Mouse (Mus musculus): ENCODE results near the gene Lrrc43.
A peak's percentile ranks its signal among the peaks of the same experiment; 100 is the strongest.
"Not testable (repeated sequence)": the region's sequence is repeated elsewhere in the genome, so short reads cannot be mapped to it uniquely, and the experiment has no call there.

Gene Lrrc43

DNA sequence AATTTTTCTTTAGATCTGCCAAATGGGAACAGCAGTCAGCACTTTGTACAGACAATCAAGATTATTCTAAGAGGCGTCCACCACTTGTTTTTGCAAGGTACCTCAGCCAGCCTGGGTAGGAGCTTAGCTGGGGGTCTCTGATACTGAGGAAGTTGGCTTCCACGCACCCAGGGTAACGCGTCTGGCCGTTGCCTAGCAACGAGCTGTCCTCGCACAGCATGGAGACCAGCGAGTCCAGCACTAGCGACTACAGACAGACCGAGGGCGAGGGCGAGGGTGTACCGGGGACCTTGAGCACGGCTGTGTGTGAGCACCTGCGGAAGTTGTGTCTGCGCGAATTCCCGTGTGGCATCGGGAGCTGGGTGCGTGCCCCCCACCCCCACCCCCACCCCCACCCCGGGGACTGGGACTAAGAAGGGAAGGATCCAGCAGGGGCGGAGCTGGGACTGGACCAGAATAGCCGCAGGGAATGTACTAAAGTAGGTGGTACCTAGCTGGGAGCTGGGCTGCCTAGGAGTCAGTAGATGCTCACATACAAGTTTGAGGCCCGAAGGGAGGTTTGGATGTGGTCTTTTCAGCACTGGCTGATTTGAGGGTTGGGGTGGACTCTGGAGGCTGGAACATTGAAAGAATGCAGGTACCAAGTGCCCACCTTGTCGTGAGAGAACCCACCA lies at the start of gene Lrrc43, which contains the start of gene Il31:
Lrrc43 (plus strand) TSS at position 194 of the 674 bp plus-strand sequence.
Il31 (minus strand) TSS at position 378 of the 674 bp plus-strand sequence.
- no peak for DNase-seq (ENCODE audit: low spot score in 2 of 2)

DNA sequence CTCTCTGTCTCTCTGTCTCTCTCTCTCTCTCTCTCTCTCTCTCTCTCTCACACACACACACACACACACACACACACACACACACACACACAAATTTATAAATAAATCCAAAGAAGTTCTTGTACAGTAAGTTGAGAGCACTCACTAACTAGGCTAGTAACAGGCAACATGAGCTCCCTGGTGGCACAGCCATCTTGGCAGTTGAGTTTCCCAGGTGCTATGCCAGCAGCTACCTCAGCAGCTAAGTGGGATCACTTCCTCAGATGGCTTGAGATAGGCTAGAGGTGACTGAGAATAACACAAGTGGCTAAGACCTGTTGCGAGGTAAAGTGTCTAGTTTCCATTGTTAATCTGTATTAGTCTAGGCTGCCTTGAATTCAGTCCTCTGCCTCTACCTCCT lies 49.8 kb upstream of the Lrrc43 start:
- no peak for DNase-seq (ENCODE audit: low spot score in 2 of 2)

DNA sequence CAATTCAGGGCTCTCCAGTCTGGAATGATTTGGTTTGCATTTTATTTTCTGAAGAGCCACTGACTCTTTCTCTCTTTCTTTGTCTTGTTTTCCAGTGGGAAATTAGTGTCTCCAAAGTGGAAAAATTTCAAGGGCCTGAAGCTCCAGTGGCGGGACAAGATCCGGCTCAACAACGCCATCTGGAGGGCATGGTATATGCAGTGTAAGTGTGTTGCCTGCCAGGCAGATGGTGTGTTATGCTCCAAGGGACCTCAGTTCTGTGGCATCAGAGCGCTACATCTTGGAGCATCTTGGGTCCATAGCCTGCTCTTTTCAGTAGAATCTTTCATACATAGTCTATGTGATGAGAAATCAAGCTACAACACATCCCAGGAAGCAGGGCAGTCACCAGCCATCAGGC lies 49.2 kb upstream of the Lrrc43 start:
- DNase-seq (ENCODE audit: low spot score in 2 of 2): no peak

DNA sequence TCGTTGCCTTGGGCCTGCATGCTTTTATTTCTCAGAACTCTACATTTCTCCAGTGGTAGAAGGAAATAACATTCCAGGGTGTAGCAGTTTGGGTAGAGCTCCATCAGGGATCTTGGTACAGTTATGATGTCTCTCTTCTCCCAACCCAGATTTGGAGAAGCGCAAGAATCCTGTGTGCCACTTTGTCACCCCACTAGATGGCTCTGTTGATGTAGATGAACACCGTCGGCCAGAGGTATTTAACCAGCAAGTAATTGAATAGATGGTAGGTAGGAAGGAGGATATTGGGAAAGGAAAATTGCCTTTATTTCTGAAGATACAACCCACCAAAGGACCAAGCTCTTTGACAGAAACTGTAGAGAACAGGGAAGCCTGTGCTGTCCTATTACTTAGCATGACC lies 48.4 kb upstream of the Lrrc43 start:
- no peak for DNase-seq (ENCODE audit: low spot score in 2 of 2)

DNA sequence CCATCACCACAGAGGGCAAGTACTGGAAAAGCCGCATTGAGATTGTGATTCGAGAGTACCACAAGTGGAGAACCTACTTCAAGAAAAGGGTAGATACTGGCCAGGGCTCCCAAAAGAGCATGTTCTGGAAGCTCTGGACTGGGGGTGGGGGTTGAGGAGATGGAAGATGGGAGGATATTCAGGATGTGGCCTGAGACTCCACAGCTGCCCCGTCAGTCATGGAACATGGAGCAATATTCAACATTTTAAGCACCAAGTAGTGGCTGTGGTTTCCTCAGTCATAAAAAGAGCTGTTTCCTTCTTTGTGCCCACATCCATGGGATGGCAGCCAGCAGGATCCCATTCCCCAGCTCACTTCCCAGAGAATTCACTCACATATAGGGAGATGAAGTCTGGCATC lies 46.8 kb upstream of the Lrrc43 start:
- DNase-seq (ENCODE audit: low spot score in 2 of 2): no peak

DNA sequence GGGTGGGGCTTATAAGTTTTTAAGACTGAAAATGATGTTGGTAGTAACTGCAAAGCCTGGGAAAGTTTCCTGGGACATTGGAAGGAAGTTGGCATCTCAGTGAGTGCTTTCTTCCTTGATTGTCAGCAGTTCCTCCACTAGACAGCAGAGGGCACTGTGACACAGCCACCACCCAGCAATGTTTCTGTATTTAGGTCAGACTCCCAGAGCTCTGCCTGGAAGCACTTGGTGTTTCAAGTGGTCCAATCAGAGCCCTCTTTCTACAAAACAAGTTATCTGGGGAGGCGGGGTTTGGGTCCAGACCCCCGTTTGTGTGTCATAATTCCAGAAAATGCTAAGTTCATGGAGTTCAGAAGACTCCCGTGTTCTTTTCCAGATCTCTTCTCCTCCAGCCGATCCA lies 45.0 kb upstream of the Lrrc43 start:
- DNase-seq (ENCODE audit: low spot score in 2 of 2): peak; percentile 36 to 41

DNA sequence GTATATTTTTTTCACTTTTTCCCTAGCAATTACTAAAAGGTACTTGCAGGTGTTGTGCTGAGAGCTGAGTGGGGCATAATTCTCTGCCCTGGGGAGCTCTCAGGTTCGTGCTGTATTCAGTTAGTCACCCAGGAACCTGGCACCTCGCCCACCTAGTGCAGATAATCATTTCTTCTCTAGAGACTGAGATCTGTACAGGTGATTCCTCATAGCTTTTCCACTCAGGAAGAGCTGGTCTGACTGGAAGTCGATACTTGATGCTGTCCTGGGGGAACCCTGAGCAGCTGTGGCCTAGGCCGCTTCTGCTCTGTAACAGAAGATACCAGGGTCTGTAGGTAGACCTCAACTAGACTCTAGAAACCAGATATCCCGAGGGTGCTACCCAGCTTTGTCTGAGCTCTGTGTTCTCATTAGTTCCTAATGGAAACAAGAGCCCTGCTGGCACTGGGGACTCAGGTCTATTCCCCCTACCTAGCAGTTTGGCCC lies 44.2 kb upstream of the Lrrc43 start:
- no peak for DNase-seq (ENCODE audit: low spot score in 2 of 2)

DNA sequence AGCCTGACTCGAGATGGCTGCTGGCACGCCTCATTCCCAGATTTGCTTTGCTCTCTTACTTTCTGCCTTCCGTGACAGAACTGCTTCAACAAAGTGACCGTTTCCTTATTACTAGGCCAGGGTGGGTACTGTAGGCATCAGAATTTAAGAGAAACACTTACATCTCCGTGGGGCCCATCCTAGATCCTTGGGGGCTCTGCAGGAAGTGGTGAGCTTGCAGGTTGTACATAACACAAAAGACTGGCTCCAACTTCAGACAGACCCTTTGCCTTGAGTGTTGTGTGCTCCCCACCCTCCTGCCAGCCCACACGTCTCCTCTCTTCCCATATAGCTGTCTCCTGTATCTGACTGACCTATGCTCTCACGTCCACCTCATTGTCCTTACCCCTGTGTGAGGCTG lies 37.2 kb upstream of the Lrrc43 start:
- no peak for DNase-seq (ENCODE audit: low spot score in 2 of 2)

DNA sequence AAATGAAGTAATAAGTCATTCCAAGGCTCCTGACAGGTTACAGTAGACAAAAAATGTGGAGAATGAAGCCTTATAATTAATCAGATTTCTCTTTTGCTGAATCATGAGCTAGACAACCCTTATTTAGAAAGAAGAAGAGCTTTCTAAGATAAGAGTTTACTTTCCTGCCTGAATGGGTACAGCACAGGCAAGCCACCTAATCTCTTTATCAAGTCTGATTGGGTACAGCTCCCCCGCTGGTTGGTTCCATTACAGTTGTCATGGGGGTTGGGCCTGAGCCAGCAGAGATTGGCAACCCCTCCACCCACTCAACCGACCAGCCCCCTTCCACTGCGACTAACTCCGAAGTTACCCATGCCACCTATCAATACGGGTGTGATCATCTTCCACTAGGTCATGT lies 27.7 kb upstream of the Lrrc43 start:
- DNase-seq (ENCODE audit: low spot score in 2 of 2): no peak

DNA sequence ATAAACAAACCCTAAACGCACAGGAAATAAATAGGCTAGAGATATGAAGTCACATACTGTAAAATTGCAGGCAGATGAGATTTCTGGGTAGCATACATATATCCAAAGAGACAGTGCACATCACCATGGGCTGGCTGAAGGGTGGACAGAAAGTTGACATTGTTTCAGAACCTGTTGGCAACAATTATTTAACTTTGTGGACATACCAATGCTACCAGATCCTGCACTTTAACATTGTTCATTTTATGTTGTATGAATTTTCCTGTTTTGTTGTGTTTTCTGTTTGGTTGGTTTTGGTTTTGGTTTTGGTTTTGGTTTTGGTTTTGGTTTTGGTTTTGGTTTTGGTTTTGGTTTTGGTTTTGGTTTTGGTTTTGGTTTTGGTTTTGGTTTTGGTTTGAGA lies 24.5 kb upstream of the Lrrc43 start:
- no peak for DNase-seq (ENCODE audit: low spot score in 2 of 2)

DNA sequence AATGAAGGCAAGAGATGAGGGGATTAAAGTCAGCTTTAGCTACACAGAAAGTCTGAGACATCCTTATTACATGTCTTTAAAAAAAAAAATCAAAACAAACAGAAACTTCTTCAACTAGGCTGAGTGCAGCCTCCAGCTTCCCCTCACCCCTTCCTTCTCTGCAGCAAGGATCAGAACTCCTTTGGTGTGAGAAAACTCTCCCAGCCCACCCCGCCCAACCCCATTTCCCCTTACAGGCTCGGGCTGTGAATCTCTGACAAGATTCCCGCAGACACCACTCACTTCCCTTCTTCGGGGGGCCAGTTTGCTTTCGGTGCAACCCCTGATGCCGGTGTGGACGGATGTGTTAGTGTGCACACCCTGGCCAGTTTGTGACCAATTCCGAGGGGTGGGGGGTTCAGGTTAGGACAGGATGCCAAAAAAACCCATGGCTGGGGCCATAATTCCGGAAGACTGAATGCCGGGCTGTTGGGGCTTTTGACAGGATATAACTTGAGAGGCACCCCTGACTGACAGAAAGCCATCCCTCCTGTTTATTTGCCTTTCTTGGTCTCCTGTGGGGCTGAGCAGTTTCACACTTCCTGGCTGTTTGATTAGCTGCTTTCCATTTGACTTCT lies 18.2 kb upstream of the Lrrc43 start:
- peak in 1 of 2 experiments; percentile 11 for DNase-seq (ENCODE audit: low spot score in 2 of 2)

DNA sequence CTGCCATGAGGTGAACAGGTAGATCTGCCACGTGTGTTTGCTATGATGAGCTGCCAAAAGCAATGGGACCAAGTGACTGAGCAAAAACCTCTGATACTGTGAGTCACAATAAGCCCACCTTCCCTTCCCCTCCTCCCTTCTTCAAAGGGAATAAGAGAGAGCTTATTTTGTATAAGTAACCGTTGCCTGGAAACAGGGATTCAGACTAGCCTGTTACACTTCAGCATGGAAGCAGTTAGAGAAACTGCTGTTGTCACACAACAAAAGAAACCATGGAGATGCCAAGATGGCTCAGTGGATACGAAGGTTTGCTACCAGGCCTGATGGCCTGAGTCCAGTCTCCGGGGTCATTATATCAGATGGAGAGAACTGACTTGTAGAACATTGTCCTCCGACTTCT lies 15.3 kb upstream of the Lrrc43 start:
- DNase-seq (ENCODE audit: low spot score in 2 of 2): no peak

DNA sequence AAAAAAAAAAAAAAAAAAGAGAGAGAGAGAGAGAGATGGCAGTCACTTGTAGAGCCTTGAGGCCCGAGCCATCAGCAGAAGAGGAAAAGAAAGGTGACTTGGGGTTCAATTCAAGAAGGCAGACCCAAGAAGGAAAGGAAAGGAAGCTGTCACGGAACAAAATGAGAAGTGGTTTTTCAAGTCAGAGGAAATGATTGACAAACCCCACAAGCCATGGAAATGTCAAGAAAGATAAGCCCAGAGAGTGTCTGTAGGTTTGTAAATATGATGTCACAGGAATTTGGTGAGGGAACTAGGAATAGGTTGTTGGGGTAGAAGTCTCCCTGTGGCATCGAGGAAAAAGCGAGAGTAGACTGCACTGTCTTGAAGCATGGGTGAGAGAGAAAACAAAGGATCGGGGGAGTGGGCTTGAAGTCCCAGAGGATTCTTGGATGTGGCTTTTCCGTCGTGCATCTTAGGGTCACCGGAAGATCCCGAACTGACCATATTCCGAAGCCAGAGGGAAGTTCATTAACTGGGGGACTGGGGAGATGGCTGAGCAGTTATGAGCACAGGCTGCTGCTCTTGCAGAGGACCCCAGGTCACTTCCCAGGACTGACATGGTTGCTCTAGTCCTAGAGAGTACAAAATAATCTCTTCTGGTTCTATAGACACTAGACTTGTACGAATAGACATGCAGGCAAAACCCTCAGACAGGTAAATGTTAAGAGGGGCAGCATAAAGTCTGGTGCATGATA lies 1.3 kb upstream of the Lrrc43 start:
- no peak for DNase-seq (ENCODE audit: low spot score in 2 of 2)

DNA sequence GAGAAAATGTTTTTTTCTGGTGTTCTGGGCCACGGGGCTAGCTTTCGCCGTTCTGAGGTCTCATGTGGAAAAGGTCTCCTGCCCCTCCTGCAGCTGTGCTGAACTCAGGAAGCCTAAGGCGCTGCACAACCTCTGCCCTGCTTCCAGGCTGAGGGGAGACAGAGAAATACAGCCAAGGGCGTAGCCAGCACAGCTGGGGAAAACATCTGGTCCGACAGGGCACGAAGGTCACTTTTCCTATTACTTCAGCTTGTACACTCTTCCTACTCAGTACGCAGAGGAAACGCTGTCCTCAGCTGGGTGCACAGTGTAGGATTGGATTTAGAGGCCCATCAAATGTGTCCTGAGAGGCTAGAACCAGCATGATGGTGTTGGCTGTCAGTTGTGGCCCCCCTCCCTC lies 830 bp downstream of the Lrrc43 start:
- DNase-seq (ENCODE audit: low spot score in 2 of 2): no peak

DNA sequence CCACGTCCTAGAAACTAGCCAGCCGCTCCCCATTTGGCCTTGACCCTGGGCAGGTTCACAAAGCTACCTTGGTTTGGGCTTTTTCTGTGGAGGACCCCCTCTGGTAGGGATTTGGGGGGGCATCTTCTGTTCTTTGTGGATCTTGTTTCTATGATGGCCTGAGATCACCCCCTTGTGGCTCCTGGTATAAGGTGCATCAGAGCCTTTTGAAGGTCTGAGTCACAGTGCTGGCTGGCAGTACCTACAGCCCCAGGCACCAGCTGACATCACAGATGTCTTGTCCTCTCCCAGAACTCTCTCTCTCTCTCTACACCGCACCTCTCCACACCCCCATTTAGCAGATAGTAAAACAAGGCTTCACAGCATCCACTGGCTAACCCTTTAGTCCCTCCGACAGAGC lies 10.6 kb downstream of the Lrrc43 start:
- peak; percentile 18 to 21 for DNase-seq (ENCODE audit: low spot score in 2 of 2)

DNA sequence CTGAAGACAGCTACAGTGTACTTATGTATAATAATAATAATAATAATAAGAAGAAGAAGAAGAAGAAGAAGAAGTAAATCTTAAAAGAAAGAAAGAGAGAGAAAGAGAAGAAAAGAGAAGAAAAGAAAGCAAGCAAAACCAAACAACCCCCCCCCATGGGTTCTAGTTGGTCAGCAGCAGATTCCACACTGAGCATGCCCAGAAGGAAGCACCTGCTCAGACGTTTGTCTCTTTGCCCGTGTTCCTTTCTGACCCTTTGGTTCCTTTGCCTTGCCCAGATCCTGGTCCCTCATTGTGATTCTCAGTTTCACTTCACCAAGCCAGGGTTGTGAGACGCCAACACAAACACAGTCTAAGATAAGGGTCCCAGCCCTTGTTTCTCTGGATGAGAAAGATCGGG lies 12.9 kb downstream of the Lrrc43 start:
- DNase-seq (ENCODE audit: low spot score in 2 of 2): no peak

DNA sequence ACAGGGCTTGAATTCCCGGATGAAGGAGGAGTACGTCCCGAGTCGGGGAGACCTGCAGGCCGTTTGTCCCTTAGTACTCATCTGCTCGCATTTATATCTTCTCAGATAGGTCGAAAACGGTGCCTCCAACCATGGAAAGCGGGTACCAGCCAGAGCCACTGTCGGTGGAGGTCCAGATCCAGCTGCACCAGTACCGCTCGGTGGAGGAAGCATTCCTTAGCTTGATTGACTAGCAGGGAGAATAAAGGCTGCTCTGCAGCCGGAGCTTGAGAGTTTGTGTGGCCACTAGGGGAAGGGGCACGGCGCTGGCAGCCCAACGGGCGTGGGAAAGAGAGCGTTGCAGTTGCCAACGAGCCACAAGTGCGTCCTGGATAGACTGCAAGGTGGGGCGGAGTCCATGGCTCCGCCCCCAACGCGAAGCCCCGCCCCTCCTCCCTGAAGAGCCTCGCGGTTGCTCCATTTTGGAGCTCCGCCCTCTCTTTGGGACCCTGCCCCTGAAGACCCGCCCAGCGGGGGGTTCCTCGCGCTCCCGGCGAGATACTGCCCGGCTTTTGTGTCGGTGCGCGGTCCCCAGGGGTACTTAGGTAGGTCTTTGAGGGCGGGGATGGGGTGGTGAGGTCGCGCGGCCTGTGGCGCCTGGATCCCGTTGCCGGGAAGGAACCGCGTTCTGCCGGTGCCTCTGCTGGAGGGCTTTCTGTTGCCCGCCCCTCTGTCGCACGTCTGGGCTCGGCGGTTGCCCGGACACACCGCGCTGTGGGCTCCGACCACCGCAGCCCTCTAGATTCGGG lies 19.0 kb downstream of the Lrrc43 start:
- DNase-seq (ENCODE audit: low spot score in 2 of 2): peak; percentile 62 to 64

DNA sequence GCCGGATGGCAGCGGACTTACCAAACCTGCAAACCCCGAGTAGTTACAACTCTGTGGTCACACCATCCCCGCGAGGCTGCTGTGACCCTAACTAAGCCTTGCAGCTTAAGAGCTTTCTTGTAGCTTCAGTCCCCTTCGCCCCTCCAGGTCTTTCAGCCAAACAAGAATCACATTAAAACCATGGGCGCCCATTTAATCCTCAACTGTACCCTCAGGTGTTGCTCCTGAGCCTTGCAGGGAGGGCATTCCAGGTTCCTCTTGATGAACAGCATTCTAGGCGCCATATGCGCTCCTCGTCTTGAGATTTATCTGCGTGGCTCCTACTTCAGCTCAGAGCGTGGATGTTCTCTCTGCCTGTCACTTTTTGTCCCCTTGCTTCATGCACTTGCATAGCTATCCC lies 19.8 kb downstream of the Lrrc43 start:
- no peak for DNase-seq (ENCODE audit: low spot score in 2 of 2)

DNA sequence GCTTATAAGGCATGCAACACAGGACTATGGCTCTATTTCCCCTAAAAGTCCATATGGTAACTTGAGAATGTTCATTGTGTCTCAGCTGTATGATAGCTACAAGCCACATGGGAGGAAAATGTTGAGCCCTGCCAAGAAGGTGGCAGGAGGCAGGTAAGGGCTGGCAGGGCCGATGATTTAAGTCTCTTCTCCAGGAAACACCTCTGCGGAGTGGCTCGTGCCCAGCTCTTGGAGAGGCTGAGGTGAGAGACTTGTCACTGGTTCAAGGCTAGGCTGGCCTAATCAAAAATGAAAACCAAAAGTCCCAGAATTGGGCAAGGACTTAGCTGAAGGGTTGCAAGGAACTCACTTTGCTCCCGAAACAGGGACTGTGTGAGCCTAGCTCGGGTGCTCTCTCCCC lies 21.1 kb downstream of the Lrrc43 start, which contains the start of gene B3gnt4:
B3gnt4 (plus strand) TSS at position 301 of the 400 bp plus-strand sequence.
- DNase-seq (ENCODE audit: low spot score in 2 of 2): no peak

DNA sequence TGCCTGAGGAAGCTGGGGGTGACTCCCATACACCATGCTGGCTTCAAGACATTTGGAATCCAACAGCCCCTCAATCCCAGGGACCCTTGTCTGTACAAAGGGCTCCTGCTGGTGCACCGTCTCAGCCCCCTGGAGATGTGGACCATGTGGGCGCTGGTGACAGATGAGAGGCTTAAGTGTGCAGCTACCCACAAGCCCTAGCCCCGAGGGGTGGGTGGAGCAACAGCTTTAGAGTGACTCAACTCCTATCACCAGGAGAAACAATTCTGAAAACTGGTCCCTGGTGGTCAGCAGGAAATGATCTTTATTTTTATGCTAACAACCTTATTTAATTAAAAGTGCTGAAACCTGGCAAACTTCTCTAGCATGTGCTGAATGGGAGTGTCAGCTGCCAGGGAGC lies 22.3 kb downstream of the Lrrc43 start:
- not testable (repeated sequence) for DNase-seq (ENCODE audit: low spot score in 2 of 2)

DNA sequence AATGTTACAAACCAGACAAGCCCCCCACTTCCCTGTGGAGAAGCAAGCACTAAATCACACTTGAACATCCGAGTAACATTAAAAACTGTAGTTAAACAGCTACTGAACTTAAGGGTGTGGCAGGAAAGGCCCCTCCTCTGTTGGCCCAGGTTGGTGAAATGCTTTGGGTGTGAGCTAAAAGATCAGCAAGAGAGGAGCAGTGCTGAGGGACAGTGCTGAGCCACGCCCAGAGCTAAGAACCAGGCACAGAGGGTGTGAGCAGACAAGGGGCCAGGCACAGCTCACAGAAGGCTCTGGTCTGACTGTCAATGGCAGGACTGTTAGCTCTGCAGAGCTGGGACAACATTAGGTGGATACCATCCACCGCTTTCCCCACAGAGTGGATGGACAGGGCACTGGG lies 23.0 kb downstream of the Lrrc43 start:
- DNase-seq (ENCODE audit: low spot score in 2 of 2): no peak

DNA sequence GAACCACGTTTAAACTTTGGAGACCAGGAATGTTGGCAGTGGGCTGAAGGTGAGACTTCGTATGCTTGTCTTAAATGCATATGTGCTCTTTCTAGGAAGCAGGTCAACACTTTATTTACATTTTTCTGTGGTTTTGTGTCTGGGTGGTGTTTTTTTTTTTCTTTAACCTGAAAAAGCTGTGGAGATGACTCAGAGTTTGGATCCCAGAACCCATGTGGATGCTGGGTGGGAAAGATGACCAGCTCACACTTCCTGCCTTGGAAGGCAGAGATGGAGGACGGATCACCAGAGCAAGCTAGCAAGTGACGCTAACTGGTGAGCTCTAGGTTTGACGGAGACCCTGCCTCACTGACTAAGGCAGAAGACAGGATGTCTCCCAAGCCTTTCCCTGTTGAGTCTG lies 25.8 kb downstream of the Lrrc43 start:
- DNase-seq (ENCODE audit: low spot score in 2 of 2): no peak

Data from spleen, postnatal 36 days (tissue).